Mouse (Mus musculus) cortical plate, adult 2 months (tissue): ENCODE data around the gene B3galt1.

Source experiments
- CTCF ChIP-seq: fragments of 200-500 bp; IDR thresholded peaks from 2 replicates; pipeline ENCODE4 v1.5.1; 2011; ENCODE audit warnings: mild to moderate bottlenecking, control low read depth, low read length; ENCODE audit not compliant: insufficient read depth; ENCODE audit errors: extremely low read depth
- POLR2A ChIP-seq: fragments of 200-500 bp; IDR thresholded peaks from 2 replicates; pipeline ENCODE4 v1.6.1; 2011; ENCODE audit warnings: mild to moderate bottlenecking, low read length, control low read depth; ENCODE audit not compliant: insufficient read depth; ENCODE audit errors: extremely low read depth

- TF ChIP-seq CTCF (no peak), POLR2A (no peak)
These were observed 575.4 kb downstream of the B3galt1 start for GRCm38 (mm10) chr2:68141094-68141493.
